Mouse (Mus musculus) right cerebral cortex, postnatal 36 days (tissue): ENCODE data around the gene Pycr2.
"Not testable (repeated sequence)": the region's sequence is repeated elsewhere in the genome, so short reads cannot be mapped to it uniquely, and the experiment has no call there.

Experiments used
- DNase-seq, 2 experiments: peaks; one replicate each; pipeline ENCODE4 v3.0.0; 2022; ENCODE audit warnings: low spot score in 2 of 2, mixed read lengths in 1 of 2

The Pycr2 gene

DNA sequence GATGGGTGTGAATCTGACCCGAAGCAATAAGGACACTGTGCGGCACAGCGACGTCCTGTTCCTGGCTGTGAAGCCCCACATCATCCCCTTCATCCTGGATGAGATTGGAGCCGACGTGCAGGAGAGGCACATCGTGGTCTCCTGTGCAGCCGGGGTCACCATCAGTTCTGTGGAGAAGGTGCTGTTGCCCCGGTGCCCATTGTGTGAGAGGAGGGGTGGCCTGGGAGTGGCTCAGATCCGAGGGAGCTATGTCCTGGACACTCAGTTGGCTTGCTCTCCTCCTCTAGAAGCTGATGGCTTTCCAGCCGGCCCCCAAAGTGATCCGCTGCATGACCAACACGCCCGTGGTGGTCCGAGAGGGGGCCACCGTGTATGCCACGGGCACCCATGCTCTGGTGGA lies 1.8 kb downstream of the Pycr2 start:
- no peak for DNase-seq

DNA sequence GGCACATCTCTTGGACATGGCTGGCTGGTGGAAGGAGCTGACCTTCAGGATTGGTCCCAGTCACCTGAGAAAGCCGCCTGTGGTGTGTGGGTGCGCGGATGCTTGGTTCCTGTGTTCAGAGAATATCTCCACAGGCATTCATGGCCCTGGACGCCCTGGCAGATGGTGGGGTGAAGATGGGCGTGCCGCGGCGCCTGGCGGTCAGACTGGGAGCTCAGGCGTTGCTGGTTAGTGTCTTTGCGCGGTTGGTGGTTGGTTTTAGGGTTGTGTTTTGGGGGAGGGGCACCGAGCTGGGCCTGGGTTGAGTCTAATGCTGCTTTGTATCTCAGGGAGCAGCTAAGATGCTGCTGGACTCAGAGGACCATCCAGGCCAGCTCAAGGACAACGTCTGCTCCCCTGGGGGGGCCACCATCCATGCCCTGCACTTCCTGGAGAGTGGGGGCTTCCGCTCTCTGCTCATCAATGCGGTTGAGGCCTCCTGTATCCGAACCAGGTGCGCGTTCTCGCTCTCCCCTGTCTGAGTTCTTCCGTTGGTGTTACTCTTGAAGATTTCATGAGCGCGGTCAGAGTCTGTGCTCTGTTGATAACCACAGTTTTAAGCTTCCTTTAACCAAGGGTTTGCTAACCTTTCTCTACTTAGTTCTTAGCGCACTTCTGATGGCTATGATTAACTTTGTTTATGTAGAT lies 2.5 kb downstream of the Pycr2 start:
- DNase-seq: no peak

DNA sequence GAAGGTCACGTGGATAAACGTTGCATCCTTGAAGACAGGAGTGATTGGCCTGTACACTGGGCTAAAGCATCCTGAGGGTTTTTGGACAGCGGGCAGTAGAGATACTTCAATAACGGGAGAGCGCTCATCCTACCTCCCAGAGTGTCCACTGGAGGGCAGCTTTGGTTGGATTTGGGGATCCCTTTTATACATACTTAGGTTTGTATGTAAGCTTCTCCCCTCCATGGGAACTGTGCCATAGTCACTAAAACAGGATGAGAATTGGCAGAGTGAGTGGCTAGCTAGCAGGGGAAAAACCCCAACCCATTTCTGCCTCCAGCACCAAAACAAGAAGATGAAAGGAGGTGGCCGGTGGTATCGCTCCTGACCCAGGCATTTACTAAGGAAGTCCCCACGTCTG lies 7.0 kb downstream of the Pycr2 start:
- no peak for DNase-seq

DNA sequence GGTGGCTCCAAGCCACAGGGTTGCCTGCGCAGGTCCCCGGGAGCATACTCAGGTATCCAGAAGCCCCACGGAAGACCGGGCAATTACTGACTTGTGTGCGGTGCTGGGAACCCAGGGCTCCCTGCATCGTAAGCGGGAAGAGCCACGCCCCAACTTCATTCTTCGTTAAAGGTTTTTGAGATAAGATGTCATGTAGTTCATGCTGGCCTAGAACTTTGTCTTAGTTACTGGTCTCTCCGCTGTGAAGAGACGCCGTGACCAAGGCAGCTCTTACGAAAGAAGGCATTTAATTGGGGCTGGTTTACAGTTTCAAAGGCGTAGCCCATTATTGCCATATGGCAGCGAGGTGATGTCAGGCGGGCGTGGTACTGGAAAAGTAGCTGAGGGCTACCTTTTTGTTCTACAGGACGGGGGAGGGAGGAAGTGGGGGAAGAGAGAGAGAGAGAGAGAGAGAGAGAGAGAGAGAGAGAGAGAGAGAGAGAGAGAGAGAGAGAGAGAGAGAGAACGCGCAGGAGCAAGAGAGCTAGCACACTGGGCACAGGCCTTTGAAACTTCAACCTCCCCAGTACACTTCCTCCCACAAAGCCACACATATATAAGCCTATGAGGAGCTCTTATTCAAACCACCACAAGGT lies 7.7 kb downstream of the Pycr2 start:
- no peak for DNase-seq

DNA sequence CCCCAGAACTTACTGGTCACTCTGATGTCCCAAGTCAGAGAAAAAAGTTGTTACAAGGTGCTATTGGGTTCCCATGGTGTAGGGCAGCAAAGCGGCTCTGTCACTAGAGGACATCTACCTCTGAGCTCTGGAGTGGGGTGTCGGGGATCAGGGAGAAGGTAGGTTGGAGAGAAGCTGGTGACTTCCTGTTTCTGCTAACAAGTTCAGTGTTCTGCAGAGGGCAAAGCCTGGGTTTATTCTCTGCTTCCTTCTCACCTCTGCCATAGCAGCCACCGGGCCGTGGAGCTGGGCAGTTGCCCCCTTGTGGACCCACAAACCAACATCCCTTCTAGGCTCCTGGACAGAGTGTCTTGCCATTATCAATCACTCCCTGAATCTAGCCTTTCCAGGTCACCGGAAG lies 8.7 kb downstream of the Pycr2 start:
- DNase-seq: no peak

GRCm38 (mm10) chr1:180913797-180914196 lies 9.7 kb downstream of the Pycr2 start:
- no peak for DNase-seq

DNA sequence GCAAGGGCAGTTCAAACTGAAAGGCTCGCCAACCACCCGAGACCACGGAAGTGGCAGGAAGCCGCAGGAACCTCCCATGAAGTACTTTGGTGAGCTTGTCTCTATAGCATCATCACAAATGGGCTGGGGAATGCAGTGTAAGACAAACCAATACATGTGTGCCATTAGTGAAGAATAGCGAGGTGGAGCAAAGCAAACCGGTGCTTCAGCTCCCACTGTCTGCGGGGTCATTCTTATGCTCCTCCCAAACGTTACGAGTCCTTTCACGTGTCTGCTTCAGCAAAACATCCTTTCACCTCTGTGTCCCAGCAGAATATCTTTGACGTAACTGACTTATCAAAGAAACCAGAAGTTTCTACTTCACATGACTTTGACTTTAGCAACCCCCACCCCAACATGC lies 12.3 kb downstream of the Pycr2 start:
- DNase-seq: no peak

DNA sequence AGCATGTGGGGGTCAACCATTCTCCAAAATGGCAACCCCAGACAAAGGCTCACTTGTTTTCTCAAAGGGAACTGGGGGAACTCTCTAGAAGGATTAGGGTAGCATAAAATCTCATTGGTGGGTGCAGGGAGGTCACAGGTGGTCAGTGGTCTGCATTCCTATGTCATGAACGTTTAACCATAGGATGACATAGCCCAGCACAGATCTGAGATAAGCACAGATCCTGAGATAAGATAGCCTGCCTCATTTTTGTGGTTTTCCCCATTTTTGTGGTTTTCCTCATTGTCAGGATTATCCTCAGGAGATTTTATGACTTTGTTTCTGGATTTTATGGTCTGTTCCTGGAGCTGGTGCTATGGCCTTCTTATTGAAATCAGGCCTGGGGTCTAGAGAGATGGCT lies 13.0 kb downstream of the Pycr2 start:
- no peak for DNase-seq

DNA sequence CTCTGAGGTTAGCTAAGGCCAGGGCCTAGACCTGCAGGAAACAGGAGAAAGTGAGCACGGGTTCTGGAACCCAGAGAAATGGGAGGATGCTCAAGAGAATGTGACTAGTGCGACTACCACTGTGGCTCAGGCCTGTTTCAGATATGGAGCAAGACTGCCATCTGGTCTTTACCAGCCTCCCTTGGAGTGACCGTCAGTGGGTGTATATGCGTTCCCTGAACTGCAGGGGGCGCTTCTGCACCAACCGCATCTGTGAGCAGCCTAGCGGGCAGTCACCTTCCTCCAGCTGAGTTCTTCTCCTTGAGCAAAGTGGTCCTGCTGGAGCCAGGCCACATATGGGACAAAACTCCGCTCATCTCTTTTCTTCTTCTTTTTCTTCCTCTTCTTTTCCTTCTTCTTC lies 15.6 kb downstream of the Pycr2 start:
- DNase-seq: no peak

DNA sequence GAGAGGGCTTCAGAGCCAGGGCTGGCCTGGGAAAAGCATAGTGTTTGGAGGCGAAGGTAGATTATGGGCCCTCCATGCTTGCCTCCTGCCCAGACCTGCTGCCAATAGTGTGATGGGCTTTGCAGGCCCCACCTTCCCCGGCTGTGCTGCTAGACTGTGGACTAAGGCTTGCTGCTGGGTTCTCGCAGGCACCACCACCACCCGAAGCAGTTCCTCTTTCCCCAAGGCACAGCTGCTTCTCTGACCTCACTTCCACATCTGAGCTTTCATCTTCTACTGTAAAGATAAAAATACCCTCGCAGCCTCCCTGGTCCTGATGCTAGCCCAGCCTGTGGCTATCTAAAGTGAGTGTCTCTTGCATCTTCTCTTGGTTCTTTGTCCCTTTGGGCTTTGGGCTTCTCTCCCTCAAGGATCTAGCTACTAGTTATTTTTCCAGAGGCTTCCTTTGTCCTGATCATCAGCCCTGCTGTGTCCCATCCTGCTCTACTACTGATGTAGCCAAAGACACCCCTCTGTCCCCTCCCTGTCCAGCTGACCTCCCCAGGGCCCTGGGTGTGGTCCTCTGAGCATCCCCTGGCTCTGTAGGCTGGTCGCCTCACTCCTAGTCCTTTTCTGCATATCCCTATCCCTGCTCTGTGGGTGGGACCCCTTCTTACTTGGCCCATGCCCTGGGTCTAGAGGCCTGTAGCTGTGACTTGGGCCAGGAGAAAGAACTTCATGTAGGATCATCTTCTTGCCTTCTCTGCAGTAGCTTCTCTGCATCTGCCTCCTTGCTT lies 18.4 kb downstream of the Pycr2 start:
- no peak for DNase-seq

DNA sequence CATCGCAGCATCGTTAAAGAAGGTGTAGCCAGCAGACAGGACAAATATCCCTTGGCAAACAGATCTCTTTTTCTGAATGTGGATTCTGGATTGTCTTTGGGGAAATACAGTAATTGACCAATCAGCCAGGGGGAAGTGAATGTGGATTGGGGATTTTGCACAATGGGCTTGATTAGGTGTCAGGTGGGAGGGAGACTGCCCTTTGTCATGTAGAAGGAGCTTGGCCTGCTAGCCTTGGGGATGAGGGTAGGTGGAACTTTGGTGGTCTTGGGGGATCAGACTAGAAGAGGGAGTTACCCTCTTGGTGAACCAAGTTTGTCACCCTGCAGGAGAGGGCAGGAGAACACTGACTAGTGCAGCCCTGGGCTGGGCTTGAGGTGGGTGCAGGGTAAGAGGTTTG lies 20.6 kb downstream of the Pycr2 start:
- DNase-seq: no peak

- DNase-seq: no peak
These were observed 22.2 kb downstream of the Pycr2 start for GRCm38 (mm10) chr1:180926286-180926685.

DNA sequence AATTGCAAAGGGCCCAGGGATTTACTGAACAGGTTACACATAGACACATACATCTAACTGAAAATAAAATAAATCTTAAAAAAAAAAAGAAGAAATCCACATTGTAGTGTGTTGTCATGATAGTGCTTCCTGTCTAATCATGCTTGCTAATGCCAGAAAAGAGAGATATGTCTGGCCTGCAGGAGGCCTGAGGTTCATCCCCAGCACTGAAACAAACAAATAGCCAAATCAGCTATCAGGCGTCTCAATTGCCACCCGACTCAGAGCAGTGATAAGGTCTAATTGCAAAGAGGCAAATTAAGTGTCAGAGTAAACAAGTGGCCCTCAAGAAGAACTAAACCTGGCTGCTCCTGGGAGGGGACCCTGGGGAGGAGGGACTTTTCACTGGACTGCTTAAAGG lies 25.5 kb downstream of the Pycr2 start:
- no peak for DNase-seq

DNA sequence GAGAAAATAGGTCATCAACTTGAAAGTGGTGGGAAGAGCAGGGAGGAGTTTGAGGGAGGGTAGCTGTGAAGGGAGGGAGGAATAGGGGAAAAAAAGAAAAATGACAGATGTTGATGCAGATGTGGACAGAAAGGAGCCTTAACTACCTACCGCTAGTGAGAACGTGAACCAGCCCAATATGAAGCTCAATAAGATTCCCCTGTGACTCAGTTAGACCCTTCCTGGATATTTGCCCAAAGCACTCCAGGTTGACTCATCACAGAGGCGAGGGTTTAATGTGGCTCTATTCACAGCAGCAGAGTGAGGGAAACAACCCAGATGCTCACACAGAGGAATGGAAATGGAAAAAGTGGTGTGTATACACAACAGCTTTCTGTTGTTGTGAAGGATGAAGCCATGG lies 27.0 kb downstream of the Pycr2 start:
- no peak for DNase-seq

GRCm38 (mm10) chr1:180933659-180934058 lies 29.6 kb downstream of the Pycr2 start:
- DNase-seq: no peak

GRCm38 (mm10) chr1:180934467-180935419 lies 30.6 kb downstream of the Pycr2 start, which contains the start of gene Lefty1:
Gene Lefty1, plus strand, starts transcription at chr1:180935022.
- no peak for DNase-seq

DNA sequence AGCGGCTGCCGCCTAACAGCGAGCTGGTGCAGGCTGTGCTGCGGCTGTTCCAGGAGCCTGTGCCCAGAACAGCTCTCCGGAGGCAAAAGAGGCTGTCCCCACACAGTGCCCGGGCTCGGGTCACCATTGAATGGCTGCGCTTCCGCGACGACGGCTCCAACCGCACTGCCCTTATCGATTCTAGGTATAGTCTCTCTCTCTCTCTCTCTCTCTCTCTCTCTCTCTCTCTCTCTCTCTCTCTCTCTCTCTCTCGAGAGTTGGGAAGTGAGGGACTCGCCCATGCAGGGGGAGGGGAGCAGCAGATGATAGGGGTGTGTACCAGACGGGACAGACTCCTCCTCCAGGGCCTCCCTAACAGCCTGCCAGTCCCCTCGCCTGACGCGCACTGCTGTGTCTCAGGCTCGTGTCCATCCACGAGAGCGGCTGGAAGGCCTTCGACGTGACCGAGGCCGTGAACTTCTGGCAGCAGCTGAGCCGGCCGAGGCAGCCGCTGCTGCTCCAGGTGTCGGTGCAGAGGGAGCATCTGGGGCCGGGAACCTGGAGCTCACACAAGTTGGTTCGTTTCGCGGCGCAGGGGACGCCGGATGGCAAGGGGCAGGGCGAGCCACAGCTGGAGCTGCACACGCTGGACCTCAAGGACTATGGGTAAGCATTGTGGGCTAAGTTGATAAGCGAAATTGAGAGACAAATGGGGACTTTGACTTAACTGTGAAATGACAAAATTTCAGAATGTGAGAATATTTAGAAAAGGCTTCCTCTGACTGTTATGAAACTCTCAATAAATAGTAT lies 32.7 kb downstream of the Pycr2 start:
- not testable (repeated sequence) for DNase-seq

- not testable (repeated sequence) for DNase-seq
These were observed 33.5 kb downstream of the Pycr2 start for GRCm38 (mm10) chr1:180937631-180938030.

DNA sequence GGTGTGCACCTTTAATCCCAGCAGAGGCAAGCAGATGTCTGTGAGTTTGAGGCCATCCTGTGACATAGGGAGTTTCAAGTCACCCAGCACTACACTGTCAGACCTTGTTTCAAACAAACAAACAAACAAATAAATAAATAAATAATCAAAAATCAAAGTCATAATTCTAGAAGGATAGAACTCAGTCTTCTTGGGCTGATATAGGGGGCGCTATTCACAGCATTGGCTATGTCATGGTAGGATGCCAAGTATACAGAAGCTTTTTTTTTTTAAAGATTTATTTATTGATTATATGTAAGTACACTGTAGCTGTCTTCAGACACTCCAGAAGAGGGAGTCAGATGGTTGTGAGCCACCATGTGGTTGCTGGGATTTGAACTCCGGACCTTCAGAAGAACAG lies 34.7 kb downstream of the Pycr2 start:
- not testable (repeated sequence) for DNase-seq

GRCm38 (mm10) chr1:180940776-180941460 lies 36.8 kb downstream of the Pycr2 start:
- no peak for DNase-seq
